Mouse (Mus musculus) kidney, embryonic 15.5 days (tissue): ENCODE data around the gene Ldb3. TPM values are rescaled to one million over a fixed set of nuclear protein-coding genes. Genes with fewer than 3 reads are reported as not detected.
A peak's percentile ranks its signal among the peaks of the same experiment; 100 is the strongest.

Experiments used
- ATAC-seq: fragments of 200-750 bp; cut with Nextera tagmentation; replicated peaks from 2 replicates; pipeline ENCODE4 v1.8.0; 2017; ENCODE audit warnings: moderate TSS enrichment; ENCODE audit not compliant: low FRiP score
- H3K27ac ChIP-seq: fragments of 300-500 bp; sonication (generic); 2 replicates; pipeline ENCODE4 v1.5.1; 2015; ENCODE audit warnings: mild to moderate bottlenecking, inconsistent platforms
- H3K27me3 ChIP-seq: fragments of 300-500 bp; sonication (generic); 2 replicates; pipeline ENCODE4 v1.6.1; 2015; ENCODE audit warnings: inconsistent platforms
- H3K36me3 ChIP-seq: fragments of 300-500 bp; sonication (generic); 2 replicates; pipeline ENCODE4 v1.6.1; 2015; ENCODE audit warnings: inconsistent platforms
- H3K4me1 ChIP-seq: fragments of 300-500 bp; sonication (generic); 2 replicates; pipeline ENCODE4 v1.6.1; 2015; ENCODE audit warnings: inconsistent platforms
- H3K4me2 ChIP-seq: fragments of 300-500 bp; sonication (generic); 2 replicates; pipeline ENCODE4 v1.6.1; 2015; ENCODE audit warnings: moderate library complexity, mild to moderate bottlenecking, inconsistent platforms
- H3K4me3 ChIP-seq: fragments of 300-500 bp; sonication (generic); replicated peaks from 2 replicates; pipeline ENCODE4 v1.5.1; 2015; ENCODE audit warnings: mild to moderate bottlenecking, inconsistent platforms
- H3K9ac ChIP-seq: fragments of 300-500 bp; sonication (generic); 2 replicates; pipeline ENCODE4 v1.6.1; 2015; ENCODE audit warnings: mild to moderate bottlenecking, inconsistent platforms
- H3K9me3 ChIP-seq: fragments of 300-500 bp; sonication (generic); replicated peaks from 2 replicates; pipeline ENCODE4 v1.6.1; 2016; ENCODE audit warnings: inconsistent platforms
- WGBS: fragments of 180-500 bp; shearing (Covaris S2); methylation state at CpG from one replicate; pipeline ENCODE4 v1.1.7; 2015; ENCODE audit warnings: mixed read lengths; 5-methylcytosine and 5-hydroxymethylcytosine counted together
- polyA plus RNA-seq: library from polyadenylated mRNA; unstranded; fragments of >200 nt; fragmentation: Nextera tagmentation; extraction: Ambion mirVana; gene quantifications from 2 replicates; pipeline ENCODE4 v1.2.1, GENCODE M21; 2015

The Ldb3 gene
- polyA plus RNA-seq: 3.7 and 7.1 TPM in 2 replicates

- no peak for ATAC-seq
- H3K4me1 ChIP-seq: peaks cover 18% of the 10 kb centered on the region
- no peaks in the 10 kb centered on the region for H3K36me3 ChIP-seq
- H3K9me3 ChIP-seq: no peaks in the 10 kb centered on the region
- no peaks in the 10 kb centered on the region for H3K27me3 ChIP-seq
- no peak within 1 kb of the TSS for H3K27ac ChIP-seq
- WGBS: 48% methylated on average over 8 of the region's 8 CpGs
- H3K9ac ChIP-seq: no peak within 1 kb of the TSS
- no peak within 1 kb of the TSS for H3K4me3 ChIP-seq
- no peak within 1 kb of the TSS for H3K4me2 ChIP-seq
These were observed at the start of gene Ldb3 for GRCm38 (mm10) chr14:34588498-34588897. Gene Ldb3 (minus strand): TSS chr14:34588682.

GRCm38 (mm10) chr14:34635721-34636120, 47.2 kb upstream of the Ldb3 start:
- Histone ChIP-seq H3K4me2 (no peak overlapping the region), H3K4me3 (no peak overlapping the region), H3K9ac (no peak overlapping the region), H3K4me1 (no peaks in the 10 kb centered on the region), H3K27ac (no peak overlapping the region), H3K36me3 (no peaks in the 10 kb centered on the region), H3K27me3 (no peaks in the 10 kb centered on the region), H3K9me3 (no peaks in the 10 kb centered on the region)
- no peak for ATAC-seq
- 88% methylated on average over 6 of the region's 6 CpGs for WGBS

GRCm38 (mm10) chr14:34635192-34635591, 46.7 kb upstream of the Ldb3 start:
- H3K27ac ChIP-seq: no peak overlapping the region
- no peaks in the 10 kb centered on the region for H3K9me3 ChIP-seq
- 20% methylated on average over 7 of the region's 7 CpGs for WGBS
- no peak overlapping the region for H3K4me2 ChIP-seq
- no peak overlapping the region for H3K4me3 ChIP-seq
- no peak overlapping the region for H3K9ac ChIP-seq
- no peaks in the 10 kb centered on the region for H3K27me3 ChIP-seq
- no peaks in the 10 kb centered on the region for H3K36me3 ChIP-seq
- H3K4me1 ChIP-seq: no peaks in the 10 kb centered on the region
- ATAC-seq: no peak

- Histone ChIP-seq H3K4me1 (no peaks in the 10 kb centered on the region), H3K9ac (no peak overlapping the region), H3K4me3 (no peak overlapping the region), H3K27ac (no peak overlapping the region), H3K4me2 (no peak overlapping the region), H3K36me3 (no peaks in the 10 kb centered on the region), H3K27me3 (no peaks in the 10 kb centered on the region), H3K9me3 (no peaks in the 10 kb centered on the region)
- 75% methylated on average over 10 of the region's 10 CpGs for WGBS
- ATAC-seq: no peak
These were observed 44.4 kb upstream of the Ldb3 start for GRCm38 (mm10) chr14:34632722-34633448.

- Histone ChIP-seq H3K27ac (no peak overlapping the region), H3K4me3 (no peak overlapping the region), H3K9me3 (no peaks in the 10 kb centered on the region), H3K9ac (no peak overlapping the region), H3K36me3 (no peaks in the 10 kb centered on the region), H3K27me3 (no peaks in the 10 kb centered on the region), H3K4me1 (0 out of 2 replicates have a peak, but pooled peaks cover 2% of the 10 kb centered on the region), H3K4me2 (no peak overlapping the region)
- no peak for ATAC-seq
- WGBS: 82% methylated on average over 7 of the region's 7 CpGs
These were observed 38.3 kb upstream of the Ldb3 start for GRCm38 (mm10) chr14:34626824-34627223.

GRCm38 (mm10) chr14:34623531-34624210, 35.2 kb upstream of the Ldb3 start:
- H3K4me3 ChIP-seq: no peak overlapping the region
- no peak for ATAC-seq
- H3K36me3 ChIP-seq: no peaks in the 10 kb centered on the region
- no peaks in the 10 kb centered on the region for H3K9me3 ChIP-seq
- 61% methylated on average over 16 of the region's 16 CpGs for WGBS
- H3K27me3 ChIP-seq: peaks cover under 1% of the 10 kb centered on the region; the same call in 1 of the 2 replicates
- H3K27ac ChIP-seq: no peak overlapping the region
- no peak overlapping the region for H3K4me2 ChIP-seq
- no peak overlapping the region for H3K9ac ChIP-seq
- 0 out of 2 replicates have a peak, but pooled peaks cover 5% of the 10 kb centered on the region for H3K4me1 ChIP-seq

- Histone ChIP-seq H3K27ac (no peak overlapping the region), H3K9ac (no peak overlapping the region), H3K27me3 (peaks cover 6% of the 10 kb centered on the region; the same call in 1 of the 2 replicates), H3K36me3 (no peaks in the 10 kb centered on the region), H3K4me1 (0 out of 2 replicates have a peak, but pooled peaks cover 7% of the 10 kb centered on the region), H3K4me2 (no peak overlapping the region), H3K4me3 (no peak overlapping the region), H3K9me3 (no peaks in the 10 kb centered on the region)
- no peak for ATAC-seq
- 90% methylated on average over 5 of the region's 5 CpGs for WGBS
These were observed 34.6 kb upstream of the Ldb3 start for GRCm38 (mm10) chr14:34623074-34623473.

GRCm38 (mm10) chr14:34620611-34621376, 32.3 kb upstream of the Ldb3 start:
- Histone ChIP-seq H3K4me1 (0 out of 2 replicates have a peak, but pooled peaks cover 5% of the 10 kb centered on the region), H3K4me2 (no peak overlapping the region), H3K27ac (no peak overlapping the region), H3K4me3 (no peak overlapping the region), H3K9ac (no peak overlapping the region), H3K36me3 (no peaks in the 10 kb centered on the region), H3K27me3 (peaks cover 22% of the 10 kb centered on the region), H3K9me3 (no peaks in the 10 kb centered on the region)
- no peak for ATAC-seq
- WGBS: 36% methylated on average over 10 of the region's 10 CpGs

GRCm38 (mm10) chr14:34618808-34619207, 30.3 kb upstream of the Ldb3 start:
- Histone ChIP-seq H3K4me2 (no peak overlapping the region), H3K4me3 (no peak overlapping the region), H3K4me1 (peaks cover 16% of the 10 kb centered on the region), H3K27me3 (peaks cover 42% of the 10 kb centered on the region), H3K27ac (no peak overlapping the region), H3K9ac (no peak overlapping the region), H3K9me3 (no peaks in the 10 kb centered on the region), H3K36me3 (no peaks in the 10 kb centered on the region)
- ATAC-seq: no peak
- 44% methylated on average over 9 of the region's 9 CpGs for WGBS

GRCm38 (mm10) chr14:34616821-34617220, 28.3 kb upstream of the Ldb3 start:
- Histone ChIP-seq H3K4me2 (no peak overlapping the region), H3K27ac (no peak overlapping the region)

GRCm38 (mm10) chr14:34615625-34616024, 27.1 kb upstream of the Ldb3 start:
- H3K4me1 ChIP-seq: peaks cover 16% of the 10 kb centered on the region
- no peaks in the 10 kb centered on the region for H3K36me3 ChIP-seq
- peaks cover 48% of the 10 kb centered on the region for H3K27me3 ChIP-seq
- H3K27ac ChIP-seq: no peak overlapping the region
- no peak overlapping the region for H3K9ac ChIP-seq
- WGBS: 53% methylated on average over 4 of the region's 4 CpGs
- no peak overlapping the region; the same call in 1 of the 2 replicates for H3K4me2 ChIP-seq
- no peak for ATAC-seq
- H3K9me3 ChIP-seq: no peaks in the 10 kb centered on the region
- H3K4me3 ChIP-seq: no peak overlapping the region

More at GRCm38 (mm10) chr14:34616821-34617220, 28.3 kb upstream of the Ldb3 start:
- Histone ChIP-seq H3K9ac (no peak overlapping the region), H3K27me3 (peaks cover 48% of the 10 kb centered on the region), H3K36me3 (no peaks in the 10 kb centered on the region), H3K4me1 (peaks cover 16% of the 10 kb centered on the region), H3K9me3 (no peaks in the 10 kb centered on the region), H3K4me3 (no peak overlapping the region)
- WGBS: 2% methylated on average over 8 of the region's 8 CpGs
- peak; percentile 77 for ATAC-seq

GRCm38 (mm10) chr14:34615082-34615481, 26.6 kb upstream of the Ldb3 start:
- WGBS: 2% methylated on average over 13 of the region's 13 CpGs
- Histone ChIP-seq H3K36me3 (no peaks in the 10 kb centered on the region), H3K27ac (no peak overlapping the region), H3K4me2 (peak overlapping the region; percentile 57), H3K27me3 (peaks cover 48% of the 10 kb centered on the region), H3K4me3 (peak overlapping the region; percentile 24), H3K9ac (no peak overlapping the region), H3K9me3 (no peaks in the 10 kb centered on the region), H3K4me1 (peaks cover 16% of the 10 kb centered on the region)
- no peak for ATAC-seq
